Mouse (Mus musculus): ENCODE results near the gene Serpina3c. TPM values are rescaled to one million over a fixed set of nuclear protein-coding genes. Genes with fewer than 3 reads are reported as not detected.

The Serpina3c gene
- total RNA-seq, 1 experiment = not detected

- TF ChIP-seq ZNF384 (IDR thresholded peaks at IDR 0.05; ENCODE audit: low read depth, low read length) = no peak
- TF ChIP-seq CHD2 (IDR thresholded peaks at IDR 0.05; ENCODE audit: low read depth, low read length) = no peak
- no peak for TF ChIP-seq ZC3H11A (IDR thresholded peaks at IDR 0.05; ENCODE audit: borderline replicate concordance, low read depth, low read length)
- TF ChIP-seq HCFC1 (IDR thresholded peaks at IDR 0.05; ENCODE audit: borderline replicate concordance, insufficient read depth, low read length) = no peak
- no peak for TF ChIP-seq MAFK (IDR thresholded peaks at IDR 0.05; ENCODE audit: insufficient read depth, low read depth, low read length)
- no peaks in the 10 kb centered on the region for H3K36me3 ChIP-seq (ENCODE audit: control insufficient read depth, insufficient read depth, low read length, poor library complexity, severe bottlenecking)
- no peak for DNase-seq (ENCODE audit: low read depth, low spot score)
- H3K4me1 ChIP-seq (ENCODE audit: control insufficient read depth in 2 of 2, insufficient read depth in 2 of 2, low read length in 2 of 2, poor library complexity in 1 of 2) = no peaks in the 10 kb centered on the region
- H3K4me3 ChIP-seq (ENCODE audit: insufficient read depth in 1 of 2, low read depth in 1 of 2, low read length in 2 of 2, poor library complexity in 1 of 2, severe bottlenecking in 1 of 2) = no peak overlapping the region
- H3K9me3 ChIP-seq (ENCODE audit: control insufficient read depth, insufficient read depth, low read depth, low read length) = no peaks in the 10 kb centered on the region
- no peak overlapping the region for H3K27ac ChIP-seq (ENCODE audit: insufficient read depth, low read depth, low read length, poor library complexity, severe bottlenecking)
- no peak overlapping the region for H3K9ac ChIP-seq (ENCODE audit: insufficient read depth, low read depth, low read length, poor library complexity, severe bottlenecking)
- in situ Hi-C loops (cut with MboI; ENCODE audit: low sequenced_read_pairs in 2 of 2, unreplicated experiment in 2 of 2) = no loop called here
Measured at GRCm38 (mm10) chr12:104178987-104179386, 25.3 kb upstream of the Serpina3c start.

GRCm38 (mm10) chr12:104178577-104178976, 24.9 kb upstream of the Serpina3c start:
- no peaks in the 10 kb centered on the region for H3K36me3 ChIP-seq (ENCODE audit: control insufficient read depth, insufficient read depth, low read length, poor library complexity, severe bottlenecking)
- no peak overlapping the region for H3K4me3 ChIP-seq (ENCODE audit: insufficient read depth in 1 of 2, low read depth in 1 of 2, low read length in 2 of 2, poor library complexity in 1 of 2, severe bottlenecking in 1 of 2)
- H3K27ac ChIP-seq (ENCODE audit: insufficient read depth, low read depth, low read length, poor library complexity, severe bottlenecking) = no peak overlapping the region
- no peaks in the 10 kb centered on the region for H3K9me3 ChIP-seq (ENCODE audit: control insufficient read depth, insufficient read depth, low read depth, low read length)
- no peak overlapping the region for H3K9ac ChIP-seq (ENCODE audit: insufficient read depth, low read depth, low read length, poor library complexity, severe bottlenecking)
- no peaks in the 10 kb centered on the region for H3K4me1 ChIP-seq (ENCODE audit: control insufficient read depth in 2 of 2, insufficient read depth in 2 of 2, low read length in 2 of 2, poor library complexity in 1 of 2)
- in situ Hi-C loops (cut with MboI; ENCODE audit: low sequenced_read_pairs in 2 of 2, unreplicated experiment in 2 of 2) = no loop called here
- no peak for DNase-seq (ENCODE audit: low read depth, low spot score)
- TF ChIP-seq MAFK (IDR thresholded peaks at IDR 0.05; ENCODE audit: insufficient read depth, low read depth, low read length) (no peak), HCFC1 (IDR thresholded peaks at IDR 0.05; ENCODE audit: borderline replicate concordance, insufficient read depth, low read length) (no peak), ZNF384 (IDR thresholded peaks at IDR 0.05; ENCODE audit: low read depth, low read length) (no peak), CHD2 (IDR thresholded peaks at IDR 0.05; ENCODE audit: low read depth, low read length) (no peak), ZC3H11A (IDR thresholded peaks at IDR 0.05; ENCODE audit: borderline replicate concordance, low read depth, low read length) (no peak)

- no peak overlapping the region for H3K27ac ChIP-seq (ENCODE audit: insufficient read depth, low read depth, low read length, poor library complexity, severe bottlenecking)
- H3K36me3 ChIP-seq (ENCODE audit: control insufficient read depth, insufficient read depth, low read length, poor library complexity, severe bottlenecking) = no peaks in the 10 kb centered on the region
- no peak overlapping the region for H3K4me3 ChIP-seq (ENCODE audit: insufficient read depth in 1 of 2, low read depth in 1 of 2, low read length in 2 of 2, poor library complexity in 1 of 2, severe bottlenecking in 1 of 2)
- no peak for TF ChIP-seq ZNF384 (IDR thresholded peaks at IDR 0.05; ENCODE audit: low read depth, low read length)
- TF ChIP-seq ZC3H11A (IDR thresholded peaks at IDR 0.05; ENCODE audit: borderline replicate concordance, low read depth, low read length) = no peak
- no peak for TF ChIP-seq CHD2 (IDR thresholded peaks at IDR 0.05; ENCODE audit: low read depth, low read length)
- TF ChIP-seq MAFK (IDR thresholded peaks at IDR 0.05; ENCODE audit: insufficient read depth, low read depth, low read length) = no peak
- TF ChIP-seq HCFC1 (IDR thresholded peaks at IDR 0.05; ENCODE audit: borderline replicate concordance, insufficient read depth, low read length) = no peak
- no peaks in the 10 kb centered on the region for H3K4me1 ChIP-seq (ENCODE audit: control insufficient read depth in 2 of 2, insufficient read depth in 2 of 2, low read length in 2 of 2, poor library complexity in 1 of 2)
- in situ Hi-C loops (cut with MboI; ENCODE audit: low sequenced_read_pairs in 2 of 2, unreplicated experiment in 2 of 2) = no loop called here
- no peak overlapping the region for H3K9ac ChIP-seq (ENCODE audit: insufficient read depth, low read depth, low read length, poor library complexity, severe bottlenecking)
- DNase-seq (ENCODE audit: low read depth, low spot score) = no peak
- H3K9me3 ChIP-seq (ENCODE audit: control insufficient read depth, insufficient read depth, low read depth, low read length) = no peaks in the 10 kb centered on the region
Measured at GRCm38 (mm10) chr12:104175636-104176035, 22.0 kb upstream of the Serpina3c start.

- no peaks in the 10 kb centered on the region for H3K9me3 ChIP-seq (ENCODE audit: control insufficient read depth, insufficient read depth, low read depth, low read length)
Measured at GRCm38 (mm10) chr12:104174747-104175146, 21.1 kb upstream of the Serpina3c start.

More at GRCm38 (mm10) chr12:104174747-104175146, 21.1 kb upstream of the Serpina3c start:
- no peak overlapping the region for H3K4me3 ChIP-seq (ENCODE audit: insufficient read depth in 1 of 2, low read depth in 1 of 2, low read length in 2 of 2, poor library complexity in 1 of 2, severe bottlenecking in 1 of 2)
- H3K36me3 ChIP-seq (ENCODE audit: control insufficient read depth, insufficient read depth, low read length, poor library complexity, severe bottlenecking) = no peaks in the 10 kb centered on the region
- DNase-seq (ENCODE audit: low read depth, low spot score) = no peak
- no peak overlapping the region for H3K9ac ChIP-seq (ENCODE audit: insufficient read depth, low read depth, low read length, poor library complexity, severe bottlenecking)
- no peaks in the 10 kb centered on the region for H3K4me1 ChIP-seq (ENCODE audit: control insufficient read depth in 2 of 2, insufficient read depth in 2 of 2, low read length in 2 of 2, poor library complexity in 1 of 2)
- in situ Hi-C loops (cut with MboI; ENCODE audit: low sequenced_read_pairs in 2 of 2, unreplicated experiment in 2 of 2) = no loop called here
- H3K27ac ChIP-seq (ENCODE audit: insufficient read depth, low read depth, low read length, poor library complexity, severe bottlenecking) = no peak overlapping the region
- no peak for TF ChIP-seq ZNF384 (IDR thresholded peaks at IDR 0.05; ENCODE audit: low read depth, low read length)
- no peak for TF ChIP-seq CHD2 (IDR thresholded peaks at IDR 0.05; ENCODE audit: low read depth, low read length)
- TF ChIP-seq ZC3H11A (IDR thresholded peaks at IDR 0.05; ENCODE audit: borderline replicate concordance, low read depth, low read length) = no peak
- no peak for TF ChIP-seq HCFC1 (IDR thresholded peaks at IDR 0.05; ENCODE audit: borderline replicate concordance, insufficient read depth, low read length)
- no peak for TF ChIP-seq MAFK (IDR thresholded peaks at IDR 0.05; ENCODE audit: insufficient read depth, low read depth, low read length)
